Mouse (Mus musculus): ENCODE results near the gene Ppil3. TPM values are rescaled to one million over a fixed set of nuclear protein-coding genes. Genes with fewer than 3 reads are reported as not detected.

Ppil3 gene
- 55.9 and 59.9 TPM in 2 replicates for polyA plus RNA-seq (2014; fragmentation: Nextera tagmentation; extraction: Ambion mirVana)

GRCm38 (mm10) chr1:58445143-58445722 is at the start of gene Ppil3, which contains the start of gene Nif3l1:
TSS of gene Ppil3 (minus strand) at chr1:58445486.
TSS of gene Nif3l1 (plus strand) at chr1:58445151.
- peaks cover 13% of the 10 kb centered on the region for H3K4me1 ChIP-seq (ENCODE audit: control insufficient read depth, insufficient read depth, low read length)
- WGBS, result under 1% methylated on average over 33 of the region's 33 CpGs
- H3K9ac ChIP-seq (ENCODE audit: low read length), result peak within 1 kb of the TSS; percentile 79
- peak; percentile 97 for ATAC-seq
- peak within 1 kb of the TSS; percentile 60 for H3K4me3 ChIP-seq (ENCODE audit: low read depth, low read length)
- H3K27ac ChIP-seq (ENCODE audit: low read depth, low read length), result peak within 1 kb of the TSS; percentile 88
- no peaks in the 10 kb centered on the region for H3K9me3 ChIP-seq (replicated peaks; ENCODE audit: control insufficient read depth, low read length)
- DNase-seq (ENCODE audit: low spot score), result peak; percentile 95
- peak within 1 kb of the TSS; percentile 80 for H3K4me2 ChIP-seq (ENCODE audit: low read length)
- H3K36me3 ChIP-seq (ENCODE audit: control insufficient read depth, insufficient read depth, low read length), result peaks cover 29% of the 10 kb centered on the region
- no peaks in the 10 kb centered on the region for H3K27me3 ChIP-seq (replicated peaks; ENCODE audit: control insufficient read depth, insufficient read depth, low read length)

- peaks cover 71% of the 10 kb centered on the region for H3K36me3 ChIP-seq (ENCODE audit: control insufficient read depth, insufficient read depth, low read length)
- no peaks in the 10 kb centered on the region for H3K9me3 ChIP-seq (replicated peaks; ENCODE audit: control insufficient read depth, low read length)
- H3K4me1 ChIP-seq (ENCODE audit: control insufficient read depth, insufficient read depth, low read length), result no peaks in the 10 kb centered on the region
- no peak for ATAC-seq
- no peak overlapping the region for H3K4me2 ChIP-seq (ENCODE audit: low read length)
- WGBS, result 97% methylated on average over 4 of the region's 4 CpGs
- H3K9ac ChIP-seq (ENCODE audit: low read length), result no peak overlapping the region
- no peak for DNase-seq (ENCODE audit: low spot score)
- H3K27ac ChIP-seq (ENCODE audit: low read depth, low read length), result no peak overlapping the region
- no peaks in the 10 kb centered on the region for H3K27me3 ChIP-seq (replicated peaks; ENCODE audit: control insufficient read depth, insufficient read depth, low read length)
- H3K4me3 ChIP-seq (ENCODE audit: low read depth, low read length), result no peak overlapping the region
These were observed 37.4 kb upstream of the Ppil3 start for GRCm38 (mm10) chr1:58482647-58483046.

GRCm38 (mm10) chr1:58475662-58476061 is 30.4 kb upstream of the Ppil3 start:
- ATAC-seq (no peak), DNase-seq (ENCODE audit: low spot score) (no peak)
- Histone ChIP-seq H3K36me3 (ENCODE audit: control insufficient read depth, insufficient read depth, low read length) (peaks cover 74% of the 10 kb centered on the region), H3K9me3 (replicated peaks; ENCODE audit: control insufficient read depth, low read length) (no peaks in the 10 kb centered on the region), H3K4me2 (ENCODE audit: low read length) (no peak overlapping the region), H3K27me3 (replicated peaks; ENCODE audit: control insufficient read depth, insufficient read depth, low read length) (no peaks in the 10 kb centered on the region), H3K4me1 (ENCODE audit: control insufficient read depth, insufficient read depth, low read length) (no peaks in the 10 kb centered on the region), H3K4me3 (ENCODE audit: low read depth, low read length) (no peak overlapping the region), H3K9ac (ENCODE audit: low read length) (no peak overlapping the region), H3K27ac (ENCODE audit: low read depth, low read length) (no peak overlapping the region)
- 96% methylated on average over 8 of the region's 8 CpGs for WGBS

GRCm38 (mm10) chr1:58465561-58465960 is 20.3 kb upstream of the Ppil3 start:
- WGBS, result 94% methylated on average over 4 of the region's 4 CpGs
- DNase-seq (ENCODE audit: low spot score) (no peak), ATAC-seq (no peak)
- Histone ChIP-seq H3K4me3 (ENCODE audit: low read depth, low read length) (no peak overlapping the region), H3K4me2 (ENCODE audit: low read length) (no peak overlapping the region), H3K4me1 (ENCODE audit: control insufficient read depth, insufficient read depth, low read length) (no peaks in the 10 kb centered on the region), H3K27me3 (replicated peaks; ENCODE audit: control insufficient read depth, insufficient read depth, low read length) (no peaks in the 10 kb centered on the region), H3K27ac (ENCODE audit: low read depth, low read length) (no peak overlapping the region), H3K9ac (ENCODE audit: low read length) (no peak overlapping the region), H3K36me3 (ENCODE audit: control insufficient read depth, insufficient read depth, low read length) (peaks cover 91% of the 10 kb centered on the region), H3K9me3 (replicated peaks; ENCODE audit: control insufficient read depth, low read length) (no peaks in the 10 kb centered on the region)

GRCm38 (mm10) chr1:58465042-58465441 is 19.8 kb upstream of the Ppil3 start:
- H3K27ac ChIP-seq (ENCODE audit: low read depth, low read length), result no peak overlapping the region
- no peak overlapping the region for H3K9ac ChIP-seq (ENCODE audit: low read length)
- ATAC-seq (no peak), DNase-seq (ENCODE audit: low spot score) (no peak)
- H3K9me3 ChIP-seq (replicated peaks; ENCODE audit: control insufficient read depth, low read length), result no peaks in the 10 kb centered on the region
- H3K27me3 ChIP-seq (replicated peaks; ENCODE audit: control insufficient read depth, insufficient read depth, low read length), result no peaks in the 10 kb centered on the region
- no peak overlapping the region for H3K4me2 ChIP-seq (ENCODE audit: low read length)
- no peaks in the 10 kb centered on the region for H3K4me1 ChIP-seq (ENCODE audit: control insufficient read depth, insufficient read depth, low read length)
- no peak overlapping the region for H3K4me3 ChIP-seq (ENCODE audit: low read depth, low read length)
- WGBS, result 92% methylated on average over 4 of the region's 4 CpGs
- peaks cover 91% of the 10 kb centered on the region for H3K36me3 ChIP-seq (ENCODE audit: control insufficient read depth, insufficient read depth, low read length)

- Histone ChIP-seq H3K36me3 (ENCODE audit: control insufficient read depth, insufficient read depth, low read length) (peaks cover 90% of the 10 kb centered on the region), H3K9ac (ENCODE audit: low read length) (no peak overlapping the region), H3K27ac (ENCODE audit: low read depth, low read length) (no peak overlapping the region), H3K9me3 (replicated peaks; ENCODE audit: control insufficient read depth, low read length) (no peaks in the 10 kb centered on the region), H3K4me1 (ENCODE audit: control insufficient read depth, insufficient read depth, low read length) (no peaks in the 10 kb centered on the region), H3K27me3 (replicated peaks; ENCODE audit: control insufficient read depth, insufficient read depth, low read length) (no peaks in the 10 kb centered on the region), H3K4me3 (ENCODE audit: low read depth, low read length) (no peak overlapping the region), H3K4me2 (ENCODE audit: low read length) (no peak overlapping the region)
- ATAC-seq (no peak), DNase-seq (ENCODE audit: low spot score) (no peak)
- 80% methylated on average over 2 of the region's 2 CpGs for WGBS
These were observed 18.6 kb upstream of the Ppil3 start for GRCm38 (mm10) chr1:58463935-58464334.

GRCm38 (mm10) chr1:58460566-58460965 is 15.3 kb upstream of the Ppil3 start:
- DNase-seq (ENCODE audit: low spot score) (no peak), ATAC-seq (no peak)
- no peaks in the 10 kb centered on the region for H3K4me1 ChIP-seq (ENCODE audit: control insufficient read depth, insufficient read depth, low read length)
- H3K27me3 ChIP-seq (replicated peaks; ENCODE audit: control insufficient read depth, insufficient read depth, low read length), result no peaks in the 10 kb centered on the region
- H3K27ac ChIP-seq (ENCODE audit: low read depth, low read length), result no peak overlapping the region
- H3K4me2 ChIP-seq (ENCODE audit: low read length), result no peak overlapping the region
- H3K9me3 ChIP-seq (replicated peaks; ENCODE audit: control insufficient read depth, low read length), result no peaks in the 10 kb centered on the region
- H3K4me3 ChIP-seq (ENCODE audit: low read depth, low read length), result no peak overlapping the region
- no peak overlapping the region for H3K9ac ChIP-seq (ENCODE audit: low read length)
- peaks cover 93% of the 10 kb centered on the region for H3K36me3 ChIP-seq (ENCODE audit: control insufficient read depth, insufficient read depth, low read length)
- 92% methylated on average over 3 of the region's 3 CpGs for WGBS

- H3K4me2 ChIP-seq (ENCODE audit: low read length), result no peak overlapping the region
- no peaks in the 10 kb centered on the region for H3K4me1 ChIP-seq (ENCODE audit: control insufficient read depth, insufficient read depth, low read length)
- no peaks in the 10 kb centered on the region for H3K27me3 ChIP-seq (replicated peaks; ENCODE audit: control insufficient read depth, insufficient read depth, low read length)
- no peak overlapping the region for H3K4me3 ChIP-seq (ENCODE audit: low read depth, low read length)
- no peak overlapping the region for H3K27ac ChIP-seq (ENCODE audit: low read depth, low read length)
- 67% methylated on average over 2 of the region's 2 CpGs for WGBS
- no peak overlapping the region for H3K9ac ChIP-seq (ENCODE audit: low read length)
- H3K9me3 ChIP-seq (replicated peaks; ENCODE audit: control insufficient read depth, low read length), result no peaks in the 10 kb centered on the region
- peaks cover 92% of the 10 kb centered on the region for H3K36me3 ChIP-seq (ENCODE audit: control insufficient read depth, insufficient read depth, low read length)
- DNase-seq (ENCODE audit: low spot score) (peak; percentile 17), ATAC-seq (no peak)
These were observed 13.6 kb upstream of the Ppil3 start for GRCm38 (mm10) chr1:58458867-58459266.

GRCm38 (mm10) chr1:58458175-58458574 is 12.9 kb upstream of the Ppil3 start:
- Histone ChIP-seq H3K36me3 (ENCODE audit: control insufficient read depth, insufficient read depth, low read length) (peaks cover 92% of the 10 kb centered on the region), H3K4me1 (ENCODE audit: control insufficient read depth, insufficient read depth, low read length) (no peaks in the 10 kb centered on the region), H3K27ac (ENCODE audit: low read depth, low read length) (no peak overlapping the region), H3K27me3 (replicated peaks; ENCODE audit: control insufficient read depth, insufficient read depth, low read length) (no peaks in the 10 kb centered on the region), H3K9me3 (replicated peaks; ENCODE audit: control insufficient read depth, low read length) (no peaks in the 10 kb centered on the region), H3K4me3 (ENCODE audit: low read depth, low read length) (no peak overlapping the region), H3K9ac (ENCODE audit: low read length) (no peak overlapping the region), H3K4me2 (ENCODE audit: low read length) (no peak overlapping the region)
- DNase-seq (ENCODE audit: low spot score) (no peak), ATAC-seq (no peak)
- WGBS, result 91% methylated on average over 5 of the region's 5 CpGs

Data from forebrain, embryonic 14.5 days (tissue).